Mouse (Mus musculus) CH12F3 (cell line): ENCODE data around the gene Fbxl21.

Experiments used
- in situ Hi-C: fragments of 300-500 bp; cut with MboI; formaldehyde crosslinking; loops from 2 replicates; pipeline ENCODE4 v1.14.3; 2020; ENCODE audit warnings: low sequenced_read_pairs

The Fbxl21 gene

DNA sequence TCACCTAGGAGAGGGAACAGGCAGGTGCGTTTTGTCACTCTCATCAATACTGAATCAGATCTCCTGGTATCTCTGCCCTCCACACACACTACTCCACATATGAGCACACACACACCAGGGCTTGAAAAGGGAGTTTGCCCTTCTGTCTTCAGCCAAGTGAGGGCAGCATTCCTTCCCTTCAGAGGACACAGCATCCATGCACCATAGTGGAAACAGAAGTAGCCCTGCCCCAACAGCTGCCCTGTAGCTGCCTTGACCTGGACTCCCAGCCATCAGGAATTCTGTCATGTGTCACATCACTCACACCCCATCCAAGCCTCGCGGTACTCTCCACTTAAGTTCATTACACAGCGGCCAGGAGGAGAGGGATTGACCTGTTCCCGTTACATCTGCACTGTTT is 55.8 kb downstream of the Fbxl21 start:
- in situ Hi-C loops = no loop called here

DNA sequence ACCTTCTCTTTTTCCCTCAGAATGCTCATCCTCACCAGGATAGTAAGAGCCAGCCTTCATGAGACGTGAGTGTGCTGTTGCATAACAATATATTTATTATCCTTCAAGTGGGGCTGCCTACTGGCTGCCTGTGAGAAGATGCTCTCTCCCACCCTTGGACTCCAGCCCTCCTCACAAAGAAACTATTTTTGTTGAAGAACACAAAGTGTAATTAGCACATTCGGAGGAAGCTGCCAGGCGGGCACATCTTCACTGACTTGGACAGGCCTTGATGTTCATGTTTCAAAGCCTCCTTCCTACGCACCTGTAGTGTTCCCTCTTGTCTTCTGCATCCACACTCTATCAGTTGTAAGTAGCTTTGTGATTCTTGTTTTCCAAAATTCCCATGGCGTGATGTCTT is 58.2 kb downstream of the Fbxl21 start:
- in situ Hi-C loops = no loop called here

DNA sequence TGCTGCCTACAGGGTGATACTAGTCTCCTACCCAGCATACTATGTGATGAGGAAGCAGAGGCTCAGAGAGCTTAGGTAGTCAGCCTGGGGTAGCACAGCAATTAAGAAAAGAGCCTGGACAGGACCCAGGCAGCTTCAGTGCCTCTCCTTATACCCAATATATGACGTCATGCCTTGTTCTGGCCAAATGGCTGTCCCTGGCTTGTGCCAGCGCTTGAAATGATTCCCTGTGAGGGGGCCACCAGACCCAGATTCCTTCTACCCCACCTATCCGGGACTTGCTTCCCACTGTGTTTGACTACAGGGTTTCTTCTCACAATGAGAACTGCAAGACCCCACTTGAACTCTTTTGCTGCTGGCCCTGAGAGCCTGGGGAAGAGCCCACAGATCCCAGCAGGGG is 59.2 kb downstream of the Fbxl21 start:
- in situ Hi-C loops = no loop called here

DNA sequence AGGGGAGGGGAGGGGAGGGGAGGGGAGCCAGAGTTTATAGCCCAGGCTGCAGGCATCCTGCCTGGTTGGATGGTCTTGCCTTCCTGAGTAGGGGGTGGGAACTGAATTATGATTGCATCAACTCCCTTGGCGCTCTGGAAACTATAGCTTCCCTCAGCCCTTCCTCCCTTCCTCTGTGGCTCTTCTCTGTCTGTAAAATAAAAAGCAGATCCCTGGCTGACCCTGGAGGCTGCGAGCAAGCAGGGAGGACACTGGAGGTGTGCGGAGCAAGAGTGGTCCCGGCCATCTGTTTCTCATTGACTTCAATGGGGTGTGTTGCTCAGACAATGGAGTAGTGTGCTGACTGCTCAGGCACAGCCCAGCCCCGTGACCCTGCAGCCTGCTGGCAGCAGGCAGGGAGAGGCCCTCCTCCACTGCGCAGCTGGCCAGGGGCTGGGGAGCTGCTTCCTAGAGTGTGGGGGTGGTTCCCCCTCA is 59.7 kb downstream of the Fbxl21 start:
- in situ Hi-C loops = no loop called here

GRCm38 (mm10) chr13:56582720-56583119 is 60.4 kb downstream of the Fbxl21 start:
- in situ Hi-C loops = no loop called here

- in situ Hi-C loops = no loop called here
These were observed 63.8 kb downstream of the Fbxl21 start for GRCm38 (mm10) chr13:56586046-56586445.
